Mouse (Mus musculus) stomach, embryonic 15.5 days (tissue): ENCODE measurements at regions not wholly inside any gene's neighbourhood (a gene's known extent, or its start where the extent isn't known, plus 50 kb on each side); places are given as distances from the start of the nearest gene placed in this dataset.

ENCODE experiments used
- ATAC-seq: fragments of 200-750 bp; cut with Nextera tagmentation; 2 replicates; pipeline ENCODE4 v1.8.0; 2017; ENCODE audit warnings: low read depth, moderate number of reproducible peaks, moderate TSS enrichment; ENCODE audit not compliant: insufficient read depth, low FRiP score
- H3K27ac ChIP-seq: fragments of 300-500 bp; sonication (generic); 2 replicates; pipeline ENCODE4 v1.5.1; 2015; ENCODE audit warnings: mild to moderate bottlenecking, inconsistent platforms
- H3K27me3 ChIP-seq: fragments of 300-500 bp; sonication (generic); replicated peaks from 2 replicates; pipeline ENCODE4 v1.6.1; 2015; ENCODE audit warnings: inconsistent platforms
- H3K36me3 ChIP-seq: fragments of 300-500 bp; sonication (generic); 2 replicates; pipeline ENCODE4 v1.6.1; 2015; ENCODE audit warnings: inconsistent platforms
- H3K4me1 ChIP-seq: fragments of 300-500 bp; sonication (generic); 2 replicates; pipeline ENCODE4 v1.6.1; 2015; ENCODE audit warnings: inconsistent platforms
- H3K4me2 ChIP-seq: fragments of 300-500 bp; sonication (generic); 2 replicates; pipeline ENCODE4 v1.6.1; 2015; ENCODE audit warnings: mild to moderate bottlenecking, inconsistent platforms
- H3K4me3 ChIP-seq: fragments of 300-500 bp; sonication (generic); replicated peaks from 2 replicates; pipeline ENCODE4 v1.5.1; 2015; ENCODE audit warnings: inconsistent platforms
- H3K9ac ChIP-seq: fragments of 300-500 bp; sonication (generic); 2 replicates; pipeline ENCODE4 v1.6.1; 2015; ENCODE audit warnings: inconsistent platforms
- H3K9me3 ChIP-seq: fragments of 300-500 bp; sonication (generic); 2 replicates; pipeline ENCODE4 v1.6.1; 2016; ENCODE audit warnings: inconsistent platforms
- WGBS: fragments of 180-500 bp; shearing (Covaris S2); methylation state at CpG from one replicate; pipeline ENCODE4 v1.1.7; 2015; 5-methylcytosine and 5-hydroxymethylcytosine counted together

DNA sequence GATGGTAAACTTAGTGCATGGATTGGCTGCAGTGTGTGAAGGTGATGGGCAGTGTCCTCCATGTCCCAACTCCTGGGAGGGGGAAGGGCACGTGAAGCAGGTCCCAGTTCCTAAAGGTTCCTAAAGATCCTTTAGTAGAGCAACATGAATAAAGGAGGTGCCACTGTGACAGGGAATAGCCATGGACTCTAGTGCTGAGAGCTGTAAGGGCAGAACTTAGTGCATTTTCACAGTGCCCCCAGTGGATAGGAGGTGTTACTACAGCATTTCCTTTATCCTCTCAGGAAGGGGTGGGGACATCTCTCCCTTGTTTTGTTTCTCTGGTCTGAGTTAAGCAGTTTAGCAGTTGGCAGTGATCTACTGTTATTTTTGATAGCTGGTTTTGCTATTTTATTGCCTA, 125.5 kb upstream of the Fstl4 start:
- Histone ChIP-seq H3K9me3 (no peaks in the 10 kb centered on the region), H3K27me3 (no peaks in the 10 kb centered on the region; the same call in 1 of the 2 replicates), H3K9ac (no peak overlapping the region), H3K36me3 (no peaks in the 10 kb centered on the region), H3K4me1 (no peaks in the 10 kb centered on the region), H3K4me3 (no peak overlapping the region), H3K4me2 (no peak overlapping the region), H3K27ac (no peak overlapping the region)
- ATAC-seq = no peak
- 100% methylated on average over 1 of the region's 1 CpGs for WGBS

DNA sequence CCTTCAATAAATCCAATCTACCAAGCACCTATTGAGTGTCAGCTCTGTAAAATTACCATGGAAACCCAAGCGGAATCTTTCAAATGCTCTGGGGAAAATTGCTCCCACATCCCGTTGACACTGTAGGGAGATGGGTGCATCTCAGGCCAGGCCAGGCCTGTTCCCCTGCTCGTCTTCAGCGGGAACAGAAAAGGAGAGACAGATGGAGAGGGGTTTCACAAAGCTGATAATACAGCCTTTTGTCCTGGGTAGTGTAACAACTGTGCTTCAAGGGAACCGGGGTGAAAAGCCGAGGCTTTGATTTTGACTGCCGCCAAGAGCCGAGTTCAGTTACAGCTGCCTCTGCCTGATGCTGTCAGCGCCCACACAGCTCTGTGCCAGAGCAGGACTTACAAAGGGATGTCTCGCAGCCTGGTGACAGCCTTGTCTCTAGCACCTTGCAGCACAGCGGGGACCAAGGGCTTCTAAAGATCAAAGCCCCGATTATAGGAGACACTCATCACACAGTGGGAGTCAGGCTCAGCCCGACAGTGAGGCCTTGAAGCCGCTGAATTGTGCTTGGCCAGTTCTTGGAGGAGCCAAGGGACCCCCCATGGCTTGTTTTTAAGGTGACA, 122.6 kb upstream of the Fstl4 start:
- Histone ChIP-seq H3K4me2 (no peak overlapping the region), H3K27ac (no peak overlapping the region), H3K9ac (no peak overlapping the region), H3K27me3 (no peaks in the 10 kb centered on the region; the same call in 1 of the 2 replicates), H3K4me3 (no peak overlapping the region), H3K9me3 (no peaks in the 10 kb centered on the region), H3K4me1 (no peaks in the 10 kb centered on the region), H3K36me3 (no peaks in the 10 kb centered on the region)
- 50% methylated on average over 14 of the region's 14 CpGs for WGBS
- ATAC-seq = no peak

DNA sequence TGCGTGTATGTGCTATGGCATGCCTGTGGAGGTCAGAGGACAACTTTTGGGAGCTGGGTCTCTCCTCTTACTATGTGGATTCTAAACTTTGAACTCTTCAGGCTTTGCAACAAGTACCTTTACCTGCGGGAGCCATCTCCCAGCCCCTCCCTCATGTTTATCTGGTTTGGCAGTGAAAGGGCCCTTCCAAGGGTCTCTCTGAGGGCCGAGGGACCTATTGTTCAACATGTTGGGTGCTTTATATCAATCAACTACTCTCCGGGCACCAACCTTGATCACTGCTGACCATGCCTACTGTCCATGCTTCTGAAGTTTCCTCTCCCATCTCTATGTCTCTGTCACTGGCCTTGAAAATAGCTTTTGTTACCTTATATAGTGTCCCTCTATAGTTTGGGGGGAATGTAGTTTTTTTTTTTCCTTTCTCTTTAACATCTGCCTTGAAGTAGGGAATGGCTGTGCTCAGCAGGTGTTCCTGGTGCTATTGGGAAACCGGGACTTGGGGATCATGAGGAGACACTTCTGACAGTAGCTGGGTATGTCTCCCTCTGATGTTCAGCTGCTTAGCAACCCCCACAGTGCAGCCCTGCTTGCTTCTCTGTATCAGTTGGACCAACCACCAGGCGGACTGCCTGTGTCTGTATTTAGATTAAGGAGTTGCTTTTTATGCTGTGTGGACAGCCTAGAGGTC, 120.2 kb upstream of the Fstl4 start:
- no peaks in the 10 kb centered on the region; the same call in 1 of the 2 replicates for H3K27me3 ChIP-seq
- no peak overlapping the region for H3K4me2 ChIP-seq
- H3K9ac ChIP-seq = no peak overlapping the region
- WGBS = 28% methylated on average over 6 of the region's 6 CpGs
- H3K9me3 ChIP-seq = no peaks in the 10 kb centered on the region
- peaks cover 8% of the 10 kb centered on the region; the same call in 1 of the 2 replicates for H3K4me1 ChIP-seq
- no peak overlapping the region for H3K27ac ChIP-seq
- H3K36me3 ChIP-seq = no peaks in the 10 kb centered on the region
- H3K4me3 ChIP-seq = no peak overlapping the region
- no peak for ATAC-seq

DNA sequence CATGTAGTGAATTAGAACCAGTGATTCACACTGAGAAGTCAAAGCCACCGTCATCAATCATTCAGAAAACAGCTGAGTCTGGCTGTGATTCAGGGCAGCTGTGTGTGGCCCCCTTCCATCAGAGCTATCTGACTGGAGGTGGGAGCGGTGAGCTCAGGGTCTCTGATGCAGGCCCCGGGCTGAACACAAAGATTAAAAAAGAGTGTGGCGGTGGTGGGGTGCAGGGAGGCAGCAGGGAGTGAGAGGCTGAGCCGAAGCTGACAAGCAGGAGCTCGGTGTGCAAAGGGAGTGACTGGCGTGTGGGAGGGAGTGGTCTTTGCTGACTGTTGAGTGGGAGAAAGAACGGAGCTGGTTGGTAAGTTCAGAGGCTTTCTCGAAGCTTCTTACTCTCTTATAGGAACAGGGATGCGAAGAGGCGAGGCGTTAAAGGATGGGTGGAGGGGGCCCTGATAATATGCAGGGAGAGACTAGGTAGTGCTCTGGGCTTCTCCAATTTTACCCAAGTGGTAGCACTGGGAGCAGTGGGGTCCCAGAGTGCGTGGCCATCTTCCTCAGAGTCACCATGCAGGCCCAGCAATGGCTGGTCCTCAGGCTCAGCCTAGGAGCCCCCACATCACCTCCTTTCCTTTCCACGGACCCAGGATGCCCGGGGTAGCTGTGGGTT, 116.1 kb upstream of the Fstl4 start:
- H3K27ac ChIP-seq = no peak overlapping the region
- ATAC-seq = no peak; the same call in 1 of the 2 replicates

DNA sequence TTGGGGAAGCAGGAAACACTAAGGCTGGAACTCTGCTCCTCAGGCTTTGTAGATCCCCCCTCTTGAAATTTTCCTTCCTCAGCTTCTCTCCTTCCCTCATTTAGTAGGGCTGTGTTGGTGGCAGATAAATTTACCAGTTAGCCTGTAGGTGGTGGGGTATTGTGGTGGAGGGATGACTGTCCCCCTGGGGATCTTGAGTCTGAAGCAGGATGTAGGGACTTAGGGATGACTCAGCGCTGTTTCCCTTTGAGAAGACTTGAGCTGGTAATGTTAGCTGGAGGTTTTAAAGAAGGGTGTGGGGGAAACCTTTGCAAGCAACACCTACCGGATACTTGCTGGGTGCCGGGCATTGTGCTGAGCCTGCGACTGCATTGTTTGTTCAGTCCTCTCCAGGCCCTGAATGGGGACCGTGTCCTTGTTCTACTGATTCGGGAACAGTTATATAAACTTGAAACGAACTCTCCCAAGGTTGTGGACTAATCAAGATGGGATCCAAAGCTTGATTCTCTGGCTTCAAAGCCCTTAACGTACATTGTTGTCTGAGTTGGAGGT, 115.5 kb upstream of the Fstl4 start:
- H3K36me3 ChIP-seq = no peaks in the 10 kb centered on the region
- WGBS = 60% methylated on average over 8 of the region's 8 CpGs
- H3K27me3 ChIP-seq = no peaks in the 10 kb centered on the region
- H3K4me2 ChIP-seq = no peak overlapping the region
- H3K27ac ChIP-seq = no peak overlapping the region
- no peak overlapping the region for H3K4me3 ChIP-seq
- no peaks in the 10 kb centered on the region for H3K9me3 ChIP-seq
- peaks cover 8% of the 10 kb centered on the region; the same call in 1 of the 2 replicates for H3K4me1 ChIP-seq
- no peak for ATAC-seq
- no peak overlapping the region for H3K9ac ChIP-seq

More for the DNA sequence above, 116.1 kb upstream of the Fstl4 start:
- Histone ChIP-seq H3K27me3 (no peaks in the 10 kb centered on the region), H3K4me1 (peaks cover 8% of the 10 kb centered on the region; the same call in 1 of the 2 replicates), H3K36me3 (no peaks in the 10 kb centered on the region), H3K9me3 (no peaks in the 10 kb centered on the region), H3K4me3 (no peak overlapping the region), H3K9ac (no peak overlapping the region), H3K4me2 (no peak overlapping the region)
- WGBS = 44% methylated on average over 15 of the region's 15 CpGs

DNA sequence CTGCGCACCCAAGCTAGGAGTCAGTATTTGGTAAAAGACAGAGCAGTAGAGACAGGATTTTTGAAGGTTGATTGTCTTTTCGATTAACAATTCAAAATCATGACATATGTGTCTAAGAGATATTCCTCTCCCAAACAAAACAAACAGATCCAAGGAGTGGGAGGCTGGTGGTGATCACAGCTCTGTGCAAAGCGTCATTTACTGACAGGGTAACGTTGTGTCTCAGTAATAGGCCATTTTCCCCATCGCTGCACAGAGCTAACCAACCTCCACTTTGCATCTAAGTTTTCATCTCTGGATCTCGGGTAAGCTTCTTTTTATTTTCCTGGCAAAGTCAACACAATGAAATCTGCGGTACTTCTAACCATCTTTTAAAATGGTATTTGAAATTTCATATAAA, 109.8 kb upstream of the Fstl4 start:
- H3K27ac ChIP-seq = no peak overlapping the region
- H3K4me3 ChIP-seq = no peak overlapping the region
- no peaks in the 10 kb centered on the region for H3K9me3 ChIP-seq
- no peak overlapping the region for H3K4me2 ChIP-seq
- no peaks in the 10 kb centered on the region for H3K4me1 ChIP-seq
- no peak overlapping the region for H3K9ac ChIP-seq
- WGBS = 82% methylated on average over 7 of the region's 7 CpGs
- ATAC-seq = no peak
- H3K36me3 ChIP-seq = no peaks in the 10 kb centered on the region
- H3K27me3 ChIP-seq = no peaks in the 10 kb centered on the region

DNA sequence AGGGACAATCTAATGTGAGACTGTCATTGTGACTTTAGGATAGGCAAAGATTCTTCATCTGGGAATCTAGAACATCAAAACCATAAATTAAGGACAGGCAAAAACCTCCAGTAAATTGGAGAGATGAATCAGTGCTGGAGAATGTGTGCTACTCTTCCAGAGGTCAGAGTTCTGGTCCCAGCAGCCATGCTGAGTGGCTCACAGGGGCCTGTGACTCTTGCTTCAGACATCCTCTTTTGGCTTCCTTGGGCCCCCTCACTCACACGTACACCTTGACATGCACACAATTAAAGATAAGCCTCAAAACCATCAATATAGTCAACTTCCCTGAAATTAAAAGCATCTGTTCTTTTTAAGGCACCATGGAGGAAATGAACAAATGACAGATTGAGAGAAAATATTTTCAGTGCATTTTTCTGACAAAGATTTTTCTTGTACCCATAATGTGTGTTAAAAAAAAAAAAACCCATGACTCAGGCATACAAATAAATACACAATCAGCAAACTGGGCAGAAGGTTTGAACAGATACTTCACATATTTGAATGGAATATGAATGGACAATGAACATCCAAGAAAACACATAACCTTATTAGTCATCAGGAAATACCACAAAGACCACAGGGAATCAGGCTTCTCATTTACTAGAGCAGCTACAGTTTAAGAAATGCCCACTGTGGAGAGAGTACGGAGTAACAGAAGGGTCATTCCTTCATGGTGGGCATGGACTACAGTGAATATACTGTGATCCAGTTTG, 108.5 kb upstream of the Fstl4 start:
- H3K36me3 ChIP-seq = no peaks in the 10 kb centered on the region
- no peak overlapping the region for H3K9ac ChIP-seq
- H3K4me2 ChIP-seq = no peak overlapping the region
- WGBS = 53% methylated on average over 2 of the region's 2 CpGs
- ATAC-seq = no peak
- no peak overlapping the region for H3K27ac ChIP-seq
- H3K4me3 ChIP-seq = no peak overlapping the region
- no peaks in the 10 kb centered on the region for H3K4me1 ChIP-seq
- H3K9me3 ChIP-seq = no peaks in the 10 kb centered on the region
- no peaks in the 10 kb centered on the region for H3K27me3 ChIP-seq

DNA sequence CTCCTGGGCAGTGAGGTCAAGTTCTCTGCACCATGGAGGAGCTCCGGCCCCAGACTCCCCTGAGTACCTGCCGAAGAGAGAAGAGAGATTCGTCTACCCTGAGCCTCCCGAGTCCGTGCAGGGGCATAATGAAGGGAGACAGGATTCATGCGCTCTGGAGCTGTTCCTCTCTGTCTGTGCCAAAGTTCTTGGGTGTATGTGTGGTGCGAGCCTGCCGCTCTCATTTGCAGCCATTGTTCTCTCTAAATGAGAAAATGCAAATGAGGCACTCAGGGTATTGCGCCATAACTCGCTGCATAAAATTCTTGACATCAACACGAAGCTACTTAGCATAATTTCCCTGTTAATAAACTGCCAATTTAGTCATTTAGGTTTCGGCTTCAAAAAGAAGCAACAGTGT, 103.2 kb upstream of the Fstl4 start:
- no peak overlapping the region for H3K4me3 ChIP-seq
- H3K36me3 ChIP-seq = no peaks in the 10 kb centered on the region
- H3K27ac ChIP-seq = no peak overlapping the region
- no peak overlapping the region for H3K4me2 ChIP-seq
- H3K4me1 ChIP-seq = no peaks in the 10 kb centered on the region
- WGBS = 84% methylated on average over 12 of the region's 12 CpGs
- no peak for ATAC-seq
- H3K27me3 ChIP-seq = no peaks in the 10 kb centered on the region
- H3K9me3 ChIP-seq = no peaks in the 10 kb centered on the region
- H3K9ac ChIP-seq = no peak overlapping the region

DNA sequence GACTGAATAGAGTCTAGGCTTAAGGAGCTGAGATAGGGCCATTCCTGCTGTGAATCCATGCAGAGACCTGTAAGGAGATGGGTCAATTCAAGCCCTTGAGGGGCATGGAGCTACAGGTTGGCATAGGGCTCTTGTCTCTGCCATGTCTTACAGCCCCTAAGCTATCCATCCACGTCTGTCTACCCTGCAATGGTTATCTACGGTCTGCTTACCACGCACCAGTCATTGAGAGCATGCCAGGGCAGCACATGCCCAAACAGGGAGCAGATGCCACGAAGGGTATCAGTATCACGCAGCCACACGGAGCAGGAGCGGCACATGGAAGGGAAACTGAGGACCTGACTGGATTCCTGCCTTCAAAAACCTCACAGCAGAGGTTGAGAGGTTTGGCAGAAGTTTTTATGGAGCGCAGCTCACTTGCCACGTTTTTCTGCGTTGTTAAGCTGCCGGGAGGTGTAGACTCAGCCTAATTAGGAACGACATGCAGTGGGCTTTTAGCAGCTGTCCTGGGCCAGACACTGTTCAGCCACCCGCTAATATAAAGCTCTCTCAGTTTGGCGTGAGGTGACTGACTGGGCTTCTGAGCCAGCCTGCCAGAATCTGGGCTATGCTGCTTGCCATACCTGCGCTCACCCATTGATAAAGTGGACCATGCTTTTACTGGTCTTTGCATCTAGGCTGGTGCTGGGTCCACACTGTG, 102.4 kb upstream of the Fstl4 start:
- no peak overlapping the region for H3K27ac ChIP-seq
- H3K4me3 ChIP-seq = no peak overlapping the region
- ATAC-seq = no peak
- H3K4me1 ChIP-seq = no peaks in the 10 kb centered on the region
- no peak overlapping the region for H3K4me2 ChIP-seq
- H3K27me3 ChIP-seq = no peaks in the 10 kb centered on the region
- no peaks in the 10 kb centered on the region for H3K9me3 ChIP-seq
- no peak overlapping the region for H3K9ac ChIP-seq
- 86% methylated on average over 15 of the region's 15 CpGs for WGBS
- no peaks in the 10 kb centered on the region for H3K36me3 ChIP-seq

DNA sequence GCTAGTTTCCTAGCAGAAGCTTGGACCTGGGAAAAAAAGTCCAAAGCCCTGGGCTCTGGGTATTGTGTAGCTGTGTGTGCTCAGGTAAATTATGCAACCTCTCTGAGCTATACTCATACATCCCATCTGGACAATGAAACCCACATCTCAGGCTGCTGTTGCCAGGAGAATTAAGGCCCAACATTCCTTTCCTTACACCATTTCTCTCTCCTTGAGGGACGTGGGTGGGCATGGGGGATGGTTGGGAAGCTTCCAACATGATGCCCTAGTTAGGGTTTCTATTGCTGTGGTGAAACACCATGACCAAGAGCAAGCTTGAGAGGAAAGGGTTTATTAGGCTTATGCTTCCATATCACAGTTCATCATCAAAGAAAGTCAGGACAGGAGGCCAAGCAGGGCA, 99.1 kb upstream of the Fstl4 start:
- Histone ChIP-seq H3K4me1 (no peaks in the 10 kb centered on the region), H3K9ac (no peak overlapping the region), H3K4me2 (no peak overlapping the region), H3K27me3 (no peaks in the 10 kb centered on the region), H3K27ac (no peak overlapping the region), H3K36me3 (no peaks in the 10 kb centered on the region), H3K9me3 (no peaks in the 10 kb centered on the region), H3K4me3 (no peak overlapping the region)
- no peak for ATAC-seq
- WGBS = 56% methylated on average over 1 of the region's 1 CpGs

DNA sequence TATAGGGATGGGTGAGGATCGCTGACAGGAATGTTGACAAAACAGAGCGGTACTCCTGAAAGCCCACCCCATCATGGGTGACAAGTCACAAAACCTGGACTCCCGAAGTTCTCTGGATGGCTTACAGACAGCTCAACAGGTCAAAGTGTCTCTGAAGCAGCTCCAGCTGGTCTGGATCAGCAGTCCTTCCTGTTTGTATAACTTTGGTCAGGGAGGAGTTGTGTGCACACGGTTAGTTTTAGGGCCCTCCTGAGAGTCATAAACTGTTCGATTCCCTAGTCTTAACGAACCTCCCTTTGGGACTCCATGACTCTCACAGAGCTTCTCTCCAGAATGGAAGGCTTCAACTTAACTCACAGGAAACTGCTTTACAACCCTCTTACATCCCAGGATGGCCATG, 89.4 kb upstream of the Fstl4 start:
- Histone ChIP-seq H3K4me3 (no peak overlapping the region), H3K9me3 (no peaks in the 10 kb centered on the region), H3K9ac (no peak overlapping the region), H3K27ac (no peak overlapping the region), H3K36me3 (no peaks in the 10 kb centered on the region), H3K4me1 (no peaks in the 10 kb centered on the region), H3K4me2 (no peak overlapping the region), H3K27me3 (no peaks in the 10 kb centered on the region)
- WGBS = 41% methylated on average over 6 of the region's 6 CpGs
- ATAC-seq = no peak
